Mouse (Mus musculus): ENCODE measurements around the gene Klhl32.

DNA sequence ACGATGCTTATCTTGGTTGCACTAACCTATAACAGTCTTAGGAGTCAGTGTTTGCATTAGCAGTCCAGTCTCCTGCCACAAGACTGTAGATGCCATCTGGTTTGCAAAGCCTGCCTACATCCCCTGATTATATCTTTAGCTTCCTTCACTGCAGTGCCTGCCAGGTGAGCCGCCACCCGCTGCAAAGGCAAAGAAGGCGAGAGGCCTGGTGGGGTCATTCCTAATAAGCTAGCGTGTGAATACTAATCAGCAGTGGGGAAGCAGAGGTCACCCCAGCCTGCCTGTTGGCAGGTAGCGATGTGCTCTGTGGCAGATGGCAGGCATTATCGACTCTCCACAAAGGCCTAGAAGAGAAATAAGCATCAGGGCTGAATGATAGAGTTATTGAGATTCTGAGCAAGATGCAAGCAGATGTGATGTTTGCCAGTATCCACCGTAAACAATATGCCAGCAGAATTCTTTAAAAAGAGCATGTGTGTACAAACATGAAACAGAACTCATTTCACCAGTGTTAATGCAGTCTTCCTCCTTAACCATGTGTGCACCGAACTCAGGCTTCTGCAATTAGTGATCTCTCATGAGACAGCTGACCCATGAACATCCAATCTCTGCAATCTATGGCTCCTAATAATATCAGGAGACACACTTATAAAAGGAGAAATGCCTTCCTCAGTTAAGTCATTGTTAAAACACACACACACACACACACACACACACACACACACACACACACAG lies 219.6 kb downstream of the Klhl32 start:
- TF ChIP-seq POLR2A (IDR thresholded peaks at IDR 0.05; ENCODE audit: control insufficient read depth in 1 of 2, insufficient read depth in 1 of 2, low read depth in 1 of 2, low read length in 2 of 2, poor library complexity in 1 of 2): no peak
- no peak for TF ChIP-seq MAZ (IDR thresholded peaks at IDR 0.05; ENCODE audit: low read depth, low read length)
- no peak for TF ChIP-seq ZNF384 (IDR thresholded peaks at IDR 0.05; ENCODE audit: low read depth, low read length)
- no peak for TF ChIP-seq MYC (IDR thresholded peaks at IDR 0.05; ENCODE audit: low read depth, low read length)
- TF ChIP-seq ETS1 (IDR thresholded peaks at IDR 0.05; ENCODE audit: low read depth, low read length): no peak
- no peak for TF ChIP-seq USF1 (IDR thresholded peaks at IDR 0.05; ENCODE audit: low read depth, low read length)
- TF ChIP-seq JUND (IDR thresholded peaks at IDR 0.05; ENCODE audit: low read depth, low read length): no peak
- TF ChIP-seq KAT2A (conservative IDR thresholded peaks at IDR 0.05; ENCODE audit: low read depth, low read length): no peak
